Mouse (Mus musculus): ENCODE data around the gene Sept6. TPM values are rescaled to one million over a fixed set of nuclear protein-coding genes. Genes with fewer than 3 reads are reported as not detected.
A peak's percentile ranks its signal among the peaks of the same experiment; 100 is the strongest.

The Sept6 gene
- polyA plus RNA-seq, 1 experiment from 2014 or later: 5.0 TPM

DNA sequence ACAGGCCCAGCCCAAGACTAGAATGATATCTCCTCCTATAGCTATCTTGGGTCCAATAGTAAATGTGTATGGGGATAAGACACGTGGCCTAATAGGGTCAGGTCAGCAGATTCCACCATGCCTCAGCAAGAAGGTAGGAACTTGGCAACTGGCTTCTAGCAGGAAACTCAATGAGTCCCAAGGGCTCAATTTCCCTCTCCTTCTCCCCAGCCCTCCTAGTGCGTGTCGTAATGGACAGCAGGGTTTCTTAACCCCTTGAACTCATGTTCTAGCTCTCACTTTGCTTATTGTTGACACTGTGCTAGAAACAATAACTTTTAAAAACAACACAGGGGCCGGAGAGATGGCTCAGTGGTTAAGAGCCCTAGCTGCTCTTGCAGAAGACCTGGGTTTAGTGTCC lies 22.1 kb downstream of the Sept6 start:
- Histone ChIP-seq H3K4me2 (no peak overlapping the region), H3K4me1 (replicated peaks) (no peaks in the 10 kb centered on the region), H3K27ac (no peak overlapping the region), H3K9me3 (replicated peaks) (no peaks in the 10 kb centered on the region), H3K27me3 (no peaks in the 10 kb centered on the region), H3K4me3 (replicated peaks) (no peak overlapping the region), H3K9ac (no peak overlapping the region), H3K36me3 (no peaks in the 10 kb centered on the region)
- DNase-seq (no peak), ATAC-seq (ENCODE audit: low read depth) (no peak)
- WGBS (ENCODE audit: insufficient replicate concordance): 54% methylated on average over 4 of the region's 4 CpGs

DNA sequence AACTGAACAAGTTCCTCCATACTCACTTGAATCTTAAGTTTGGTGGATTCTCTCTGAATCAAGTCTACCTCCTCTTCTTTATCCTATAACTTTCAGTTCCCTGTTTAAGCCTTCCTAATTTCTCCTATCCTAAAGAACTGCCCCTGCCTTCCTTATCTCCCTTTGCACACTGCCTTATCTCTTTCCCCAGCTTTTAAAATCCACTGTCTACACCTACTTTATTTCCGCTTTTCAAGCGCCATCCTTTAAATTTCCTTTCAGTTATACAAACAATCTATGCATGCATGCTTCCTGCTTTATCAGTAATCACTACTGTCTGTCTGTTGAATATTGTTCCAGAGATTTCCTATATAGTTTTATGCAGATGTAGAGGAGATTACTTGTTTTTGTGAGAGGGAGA lies 34.9 kb downstream of the Sept6 start:
- Histone ChIP-seq H3K4me2 (no peak overlapping the region), H3K9ac (no peak overlapping the region), H3K27ac (no peak overlapping the region), H3K27me3 (no peaks in the 10 kb centered on the region), H3K4me3 (replicated peaks) (no peak overlapping the region), H3K36me3 (no peaks in the 10 kb centered on the region), H3K4me1 (replicated peaks) (peaks cover 8% of the 10 kb centered on the region), H3K9me3 (replicated peaks) (no peaks in the 10 kb centered on the region)
- DNase-seq (peak; percentile 5), ATAC-seq (ENCODE audit: low read depth) (no peak)
- WGBS (ENCODE audit: insufficient replicate concordance): 38% methylated on average over 2 of the region's 2 CpGs

DNA sequence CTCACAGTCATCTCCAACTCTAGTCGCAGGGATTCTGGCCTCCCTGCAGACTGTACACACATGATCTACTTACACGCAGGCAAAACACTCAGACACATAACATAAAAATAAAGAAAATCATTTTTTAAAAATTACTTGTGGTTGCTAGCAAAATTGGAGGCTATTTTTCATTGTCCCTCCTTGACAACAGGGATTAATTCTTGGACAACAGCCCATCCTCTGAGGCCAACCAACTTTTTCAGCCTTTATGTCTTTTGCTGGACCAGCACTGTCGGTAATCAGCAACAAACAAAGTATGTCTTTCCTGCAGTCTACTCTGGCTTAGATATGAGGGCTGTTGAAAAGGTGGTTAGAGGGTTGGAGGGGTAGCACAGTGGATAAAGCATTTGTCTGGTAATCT lies 50.5 kb downstream of the Sept6 start:
- Histone ChIP-seq H3K4me2 (no peak overlapping the region), H3K27me3 (no peaks in the 10 kb centered on the region), H3K4me3 (replicated peaks) (no peak overlapping the region), H3K27ac (no peak overlapping the region), H3K9me3 (replicated peaks) (no peaks in the 10 kb centered on the region), H3K36me3 (no peaks in the 10 kb centered on the region), H3K4me1 (replicated peaks) (no peaks in the 10 kb centered on the region), H3K9ac (no peak overlapping the region)
- ATAC-seq (ENCODE audit: low read depth) (no peak), DNase-seq (no peak)
- WGBS (ENCODE audit: insufficient replicate concordance): 63% methylated on average over 3 of the region's 3 CpGs

DNA sequence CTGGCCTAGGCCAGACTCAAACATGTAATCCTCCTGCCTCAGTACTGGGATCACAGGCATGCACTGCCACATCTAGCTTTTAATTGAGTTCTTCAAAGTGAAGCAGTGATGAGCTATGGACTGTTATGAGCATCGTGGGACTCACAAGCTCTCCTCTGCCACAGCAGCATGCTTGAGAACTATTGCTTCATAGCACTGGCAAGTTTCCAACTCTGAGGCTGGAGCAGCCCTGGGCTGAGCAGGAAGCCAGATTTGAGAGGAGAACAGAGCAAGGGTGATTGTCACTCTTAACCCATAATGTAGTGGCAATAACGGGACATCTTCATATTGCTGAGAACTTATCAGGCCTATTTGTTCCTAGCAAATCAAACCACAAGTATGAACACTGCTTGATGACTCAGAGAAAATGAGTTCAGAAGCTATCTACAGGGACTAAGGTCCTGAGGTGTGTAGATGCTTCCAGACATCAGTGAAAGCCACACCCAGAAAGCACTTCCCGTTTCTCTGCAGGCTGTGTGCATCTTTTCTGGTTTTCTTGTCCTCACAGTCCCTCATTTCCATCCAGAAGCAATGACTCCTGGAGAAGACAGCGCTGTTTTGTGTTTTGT lies 51.7 kb downstream of the Sept6 start:
- H3K9ac ChIP-seq: no peak overlapping the region
- WGBS (ENCODE audit: insufficient replicate concordance): 53% methylated on average over 4 of the region's 4 CpGs
- no peak overlapping the region for H3K27ac ChIP-seq
- H3K36me3 ChIP-seq: no peaks in the 10 kb centered on the region
- no peak overlapping the region for H3K4me2 ChIP-seq
- ATAC-seq (ENCODE audit: low read depth) (no peak), DNase-seq (no peak)
- H3K4me3 ChIP-seq (replicated peaks): no peak overlapping the region
- H3K27me3 ChIP-seq: no peaks in the 10 kb centered on the region
- no peaks in the 10 kb centered on the region for H3K4me1 ChIP-seq (replicated peaks)
- no peaks in the 10 kb centered on the region for H3K9me3 ChIP-seq (replicated peaks)

DNA sequence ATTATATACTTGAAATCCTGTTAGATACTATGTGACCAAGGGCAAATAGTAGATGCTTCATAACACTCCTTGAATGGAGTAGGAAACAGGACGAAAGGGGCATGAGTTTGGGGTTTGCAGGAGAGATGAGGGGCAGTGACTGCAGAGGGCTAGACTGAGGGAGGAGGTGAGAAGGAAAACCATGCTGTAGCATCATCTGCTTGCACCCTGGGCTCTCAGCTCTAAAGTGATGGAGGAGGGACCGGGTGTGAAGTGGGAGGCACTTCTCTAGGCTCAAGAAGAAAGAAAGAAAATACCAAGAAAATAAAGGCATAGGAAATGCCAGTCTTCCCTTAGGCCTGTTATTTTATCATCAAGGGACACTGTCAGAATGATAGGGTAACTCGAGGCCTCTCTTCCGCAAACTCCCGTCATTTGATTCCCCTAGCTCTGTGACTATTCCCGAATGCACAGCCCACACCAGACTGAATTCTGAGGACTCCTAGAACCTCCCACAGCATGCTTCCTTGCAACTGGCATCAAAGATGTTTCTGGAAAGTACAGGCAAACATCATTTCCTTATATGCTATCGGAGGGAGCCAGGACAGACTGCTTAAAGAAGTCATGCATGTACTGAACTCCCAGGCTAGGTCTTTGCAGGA lies 56.1 kb downstream of the Sept6 start:
- 68% methylated on average over 7 of the region's 7 CpGs for WGBS (ENCODE audit: insufficient replicate concordance)
- no peaks in the 10 kb centered on the region for H3K36me3 ChIP-seq

DNA sequence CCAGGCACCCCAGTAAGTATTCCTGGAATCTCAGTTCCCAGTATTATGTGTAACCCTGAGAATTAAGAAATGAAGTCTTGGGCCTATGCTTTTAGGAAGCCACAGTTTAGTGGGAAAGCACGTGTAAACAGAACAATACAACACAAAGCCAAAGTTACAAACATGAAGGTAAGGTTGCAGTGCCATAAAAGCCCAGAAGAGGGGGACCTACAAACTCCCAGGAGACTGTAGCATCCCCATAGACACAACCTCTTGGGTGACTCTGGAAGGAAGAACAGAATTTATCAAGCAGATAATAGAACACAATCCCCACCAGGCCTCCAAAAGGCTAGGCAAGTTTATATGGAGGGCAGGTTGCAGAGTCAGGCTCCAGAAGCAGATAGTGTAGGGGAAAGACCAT lies 61.0 kb downstream of the Sept6 start:
- ATAC-seq (ENCODE audit: low read depth) (no peak), DNase-seq (no peak)
- WGBS (ENCODE audit: insufficient replicate concordance): 24% methylated on average over 1 of the region's 1 CpGs
- Histone ChIP-seq H3K9me3 (replicated peaks) (no peaks in the 10 kb centered on the region), H3K4me2 (no peak overlapping the region), H3K27ac (no peak overlapping the region), H3K4me1 (replicated peaks) (no peaks in the 10 kb centered on the region), H3K4me3 (replicated peaks) (no peak overlapping the region), H3K27me3 (no peaks in the 10 kb centered on the region), H3K36me3 (no peaks in the 10 kb centered on the region), H3K9ac (no peak overlapping the region)

More for the DNA sequence above, 56.1 kb downstream of the Sept6 start:
- no peak overlapping the region for H3K4me3 ChIP-seq (replicated peaks)
- no peaks in the 10 kb centered on the region for H3K27me3 ChIP-seq
- DNase-seq (no peak), ATAC-seq (ENCODE audit: low read depth) (no peak)
- H3K4me2 ChIP-seq: no peak overlapping the region
- no peak overlapping the region for H3K9ac ChIP-seq
- H3K4me1 ChIP-seq (replicated peaks): no peaks in the 10 kb centered on the region
- H3K9me3 ChIP-seq (replicated peaks): no peaks in the 10 kb centered on the region
- no peak overlapping the region for H3K27ac ChIP-seq

DNA sequence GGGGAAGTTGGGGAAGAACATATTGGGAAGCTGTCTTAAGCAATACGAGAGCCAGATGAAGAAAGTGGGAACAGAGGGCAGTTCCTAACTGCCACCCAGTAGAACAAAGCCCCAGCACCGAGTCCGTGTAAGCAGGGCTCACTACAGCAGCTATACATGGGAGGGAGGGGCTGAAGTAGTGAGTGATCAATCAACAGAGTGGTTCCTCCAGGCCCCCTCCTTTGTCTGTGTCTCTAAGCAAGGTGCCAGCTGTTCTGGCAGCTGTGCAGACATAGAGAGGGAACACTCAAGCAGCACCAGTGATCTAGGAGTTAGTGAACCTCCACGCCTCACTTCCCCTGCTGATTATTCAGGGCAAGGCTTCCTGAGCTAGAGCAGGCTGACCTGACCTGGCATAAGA lies 61.9 kb downstream of the Sept6 start:
- Histone ChIP-seq H3K4me2 (no peak overlapping the region), H3K27me3 (no peaks in the 10 kb centered on the region), H3K27ac (no peak overlapping the region), H3K9ac (no peak overlapping the region), H3K9me3 (replicated peaks) (no peaks in the 10 kb centered on the region), H3K4me1 (replicated peaks) (no peaks in the 10 kb centered on the region), H3K36me3 (no peaks in the 10 kb centered on the region), H3K4me3 (replicated peaks) (no peak overlapping the region)
- 60% methylated on average over 4 of the region's 4 CpGs for WGBS (ENCODE audit: insufficient replicate concordance)
- no peak for ATAC-seq (ENCODE audit: low read depth)
- DNase-seq: no peak

DNA sequence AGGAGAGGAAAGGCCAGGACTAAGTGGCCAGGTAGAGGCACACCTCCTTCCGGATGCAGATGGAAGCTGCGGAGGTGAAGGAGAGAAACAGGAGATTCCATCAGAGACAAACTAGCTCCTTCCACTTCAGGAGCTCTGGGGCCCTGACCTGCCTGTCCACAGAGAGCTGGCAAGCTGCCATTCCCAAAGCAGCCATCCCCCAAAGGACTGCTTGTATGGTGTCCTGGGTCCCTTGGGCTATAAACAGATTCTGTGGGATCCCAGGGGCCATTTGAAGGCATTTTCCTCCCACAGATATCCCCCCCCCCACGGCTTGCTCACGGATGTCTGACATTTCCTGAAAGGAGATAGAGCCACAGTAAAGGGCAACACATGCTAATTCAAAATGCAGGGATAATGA lies 62.8 kb downstream of the Sept6 start:
- Histone ChIP-seq H3K36me3 (no peaks in the 10 kb centered on the region), H3K4me2 (no peak overlapping the region), H3K4me1 (replicated peaks) (no peaks in the 10 kb centered on the region), H3K9ac (no peak overlapping the region), H3K4me3 (replicated peaks) (no peak overlapping the region), H3K27ac (no peak overlapping the region), H3K27me3 (no peaks in the 10 kb centered on the region), H3K9me3 (replicated peaks) (no peaks in the 10 kb centered on the region)
- no peak for DNase-seq
- no peak for ATAC-seq (ENCODE audit: low read depth)
- WGBS (ENCODE audit: insufficient replicate concordance): 49% methylated on average over 4 of the region's 4 CpGs

DNA sequence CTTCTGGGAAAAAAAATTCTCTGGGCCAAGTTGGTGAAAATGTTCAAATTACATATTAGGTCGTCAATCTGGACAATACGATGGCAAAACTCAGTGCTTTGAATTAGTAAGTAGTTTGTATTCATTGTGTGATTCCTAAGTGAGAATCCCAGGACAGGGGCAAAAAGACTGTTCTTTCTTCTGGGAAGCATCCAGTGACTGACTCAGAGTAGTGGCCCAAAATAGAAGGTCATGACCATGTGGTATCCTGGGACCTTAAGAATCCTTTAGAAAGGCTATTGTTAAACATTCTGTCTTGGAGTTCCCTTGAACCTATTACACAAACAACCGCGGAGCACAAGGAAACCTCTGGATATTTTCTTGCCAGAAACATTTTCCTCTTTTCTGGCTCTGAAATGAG lies 70.2 kb downstream of the Sept6 start:
- no peaks in the 10 kb centered on the region for H3K36me3 ChIP-seq
- ATAC-seq (ENCODE audit: low read depth) (no peak), DNase-seq (no peak)
- H3K4me2 ChIP-seq: no peak overlapping the region
- no peak overlapping the region for H3K4me3 ChIP-seq (replicated peaks)
- H3K4me1 ChIP-seq (replicated peaks): no peaks in the 10 kb centered on the region
- no peaks in the 10 kb centered on the region for H3K9me3 ChIP-seq (replicated peaks)
- no peaks in the 10 kb centered on the region for H3K27me3 ChIP-seq
- no peak overlapping the region for H3K9ac ChIP-seq
- WGBS (ENCODE audit: insufficient replicate concordance): 75% methylated on average over 4 of the region's 4 CpGs
- H3K27ac ChIP-seq: no peak overlapping the region

DNA sequence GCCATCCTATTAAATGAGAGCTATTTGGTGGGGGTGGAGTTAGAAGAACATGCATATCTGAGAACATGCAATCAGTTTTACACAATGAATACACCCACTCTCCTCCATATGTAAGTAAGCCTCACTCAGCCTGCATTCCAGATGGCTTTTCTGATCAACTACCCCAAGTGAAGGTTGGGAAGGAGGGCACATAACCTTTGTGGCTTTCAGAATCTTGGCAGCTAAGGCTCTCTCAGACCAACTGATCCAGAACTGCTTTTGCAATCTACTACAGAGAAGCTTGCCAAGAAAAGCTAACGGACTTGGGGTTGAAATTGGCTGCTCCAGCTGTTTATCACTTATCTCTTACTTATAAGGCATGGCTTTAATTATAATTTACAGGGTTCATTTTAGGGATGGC lies 73.8 kb downstream of the Sept6 start:
- no peak overlapping the region for H3K4me3 ChIP-seq (replicated peaks)
- no peak for DNase-seq
- no peaks in the 10 kb centered on the region for H3K27me3 ChIP-seq
- 57% methylated on average over 1 of the region's 1 CpGs for WGBS (ENCODE audit: insufficient replicate concordance)
- no peak overlapping the region for H3K9ac ChIP-seq
- H3K27ac ChIP-seq: no peak overlapping the region
- no peaks in the 10 kb centered on the region for H3K4me1 ChIP-seq (replicated peaks)
- ATAC-seq (ENCODE audit: low read depth): no peak
- H3K4me2 ChIP-seq: no peak overlapping the region
- H3K36me3 ChIP-seq: no peaks in the 10 kb centered on the region
- H3K9me3 ChIP-seq (replicated peaks): no peaks in the 10 kb centered on the region

DNA sequence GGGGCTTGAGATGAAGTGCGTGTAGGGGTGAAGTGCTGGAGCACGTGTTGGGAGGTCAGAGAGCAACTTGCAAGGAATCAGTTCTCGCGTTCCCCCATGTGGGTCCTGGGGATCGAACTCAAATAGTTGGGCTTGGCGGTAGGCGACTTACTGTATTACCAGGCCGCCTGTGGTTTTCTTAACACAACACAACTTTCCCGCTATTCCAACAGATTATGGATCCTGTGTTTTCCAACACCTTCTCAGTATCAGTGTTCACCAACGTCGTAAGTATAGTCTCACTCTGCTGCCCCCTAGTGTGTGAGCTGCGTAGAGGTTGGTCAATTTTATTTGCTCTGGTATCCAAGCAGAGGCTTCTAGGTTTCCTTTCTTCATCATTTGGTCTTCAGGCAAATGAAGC lies 80.3 kb downstream of the Sept6 start:
- no peak overlapping the region for H3K27ac ChIP-seq
- H3K9ac ChIP-seq: no peak overlapping the region
- H3K36me3 ChIP-seq: no peaks in the 10 kb centered on the region
- no peak overlapping the region for H3K4me2 ChIP-seq
- H3K4me3 ChIP-seq (replicated peaks): no peak overlapping the region
- no peaks in the 10 kb centered on the region for H3K4me1 ChIP-seq (replicated peaks)
- 36% methylated on average over 12 of the region's 12 CpGs for WGBS (ENCODE audit: insufficient replicate concordance)
- ATAC-seq (ENCODE audit: low read depth): no peak
- peak; percentile 26 for DNase-seq
- H3K9me3 ChIP-seq (replicated peaks): no peaks in the 10 kb centered on the region
- no peaks in the 10 kb centered on the region for H3K27me3 ChIP-seq

DNA sequence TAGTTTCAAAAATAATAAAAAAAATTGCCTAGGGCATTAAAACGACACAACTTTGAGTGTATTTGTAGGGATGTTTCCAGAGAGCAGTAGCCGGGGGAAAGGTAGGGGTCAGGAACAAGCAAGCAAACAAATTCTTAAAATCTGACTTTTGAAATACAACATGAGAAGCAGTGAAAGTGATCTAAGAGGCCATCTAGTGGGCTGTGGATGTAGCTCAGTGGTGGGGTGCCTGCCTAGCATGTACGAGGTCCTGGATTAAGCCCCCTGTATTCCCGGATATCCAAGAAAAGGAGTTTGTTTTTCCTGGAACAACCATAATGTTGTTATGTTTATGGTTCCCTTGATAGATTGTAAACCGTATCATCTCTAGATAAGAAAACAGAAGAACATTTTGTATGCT lies 85.1 kb downstream of the Sept6 start:
- H3K9me3 ChIP-seq (replicated peaks): no peaks in the 10 kb centered on the region
- ATAC-seq (ENCODE audit: low read depth) (no peak), DNase-seq (no peak)
- H3K4me3 ChIP-seq (replicated peaks): no peak overlapping the region
- no peak overlapping the region for H3K4me2 ChIP-seq
- H3K27ac ChIP-seq: no peak overlapping the region
- H3K9ac ChIP-seq: no peak overlapping the region
- H3K27me3 ChIP-seq: no peaks in the 10 kb centered on the region
- H3K4me1 ChIP-seq (replicated peaks): peaks cover 8% of the 10 kb centered on the region
- 30% methylated on average over 5 of the region's 5 CpGs for WGBS (ENCODE audit: insufficient replicate concordance)
- H3K36me3 ChIP-seq: no peaks in the 10 kb centered on the region

Measured in liver, embryonic 13.5 days (tissue).